In genomic region chr11:95830411-95831275, GRCm38 (mm10) we compare ENCODE assay signal across 8 mouse cellular contexts. TPM values are rescaled to one million over a fixed set of nuclear protein-coding genes. Genes with fewer than 3 reads are reported as not detected.
DNase-seq lines count a peak whose midpoint lies in the region; ATAC-seq and TF ChIP-seq lines count a peak whose summit lies in the region.

No protein-coding gene starts in this region.

- H3K36me3 ChIP-seq in ES-Bruce4 (ENCODE audit: control insufficient read depth, insufficient read depth, low read length, poor library complexity, severe bottlenecking), result no peaks in the 10 kb centered on the region
- H3K36me3 ChIP-seq in heart, embryonic 13.5 days, result no peaks in the 10 kb centered on the region
- H3K36me3 ChIP-seq in liver, embryonic 11.5 days (ENCODE audit: control insufficient read depth, insufficient read depth, low read length), result no peaks in the 10 kb centered on the region
- H3K36me3 ChIP-seq in splenic B cell, adult 2 months (ENCODE audit: control insufficient read depth, insufficient read depth, low read length, poor library complexity, severe bottlenecking), result peaks cover 12% of the 10 kb centered on the region

- H3K9me3 ChIP-seq in ES-Bruce4 (replicated peaks; ENCODE audit: control insufficient read depth, insufficient read depth, low read length, poor library complexity, severe bottlenecking), result no peaks in the 10 kb centered on the region
- no peaks in the 10 kb centered on the region for H3K9me3 ChIP-seq in heart, embryonic 13.5 days
- no peaks in the 10 kb centered on the region for H3K9me3 ChIP-seq in liver, embryonic 11.5 days (ENCODE audit: control insufficient read depth, low read length)

- no peak for TF ChIP-seq EP300 in ES-Bruce4 (IDR thresholded peaks at IDR 0.05; ENCODE audit: insufficient read depth, low read depth, low read length)

- TF ChIP-seq CTCF in ES-Bruce4 (IDR thresholded peaks at IDR 0.05; ENCODE audit: low read depth, low read length), result no peak

- peak overlapping the region; percentile 50 for H3K4me3 ChIP-seq in ES-Bruce4 (ENCODE audit: low read depth, low read length)
- H3K4me3 ChIP-seq in heart, embryonic 13.5 days, result peak overlapping the region; percentile 44
- H3K4me3 ChIP-seq in liver, embryonic 11.5 days (ENCODE audit: low read depth, low read length), result peak overlapping the region; percentile 39

- ATAC-seq in heart, embryonic 13.5 days (ENCODE audit: extremely low read depth, insufficient number of reproducible peaks, low FRiP score, low TSS enrichment), result no peak
- ATAC-seq in liver, embryonic 11.5 days (replicated peaks; ENCODE audit: low FRiP score), result no peak

- no peak overlapping the region for H3K27ac ChIP-seq in ES-Bruce4 (ENCODE audit: insufficient read depth, low read length)
- no peak overlapping the region for H3K27ac ChIP-seq in heart, embryonic 13.5 days (replicated peaks)
- no peak overlapping the region for H3K27ac ChIP-seq in liver, embryonic 11.5 days (ENCODE audit: low read depth, low read length)

- H3K27me3 ChIP-seq in ES-Bruce4 (ENCODE audit: control insufficient read depth, insufficient read depth, low read length, poor library complexity, severe bottlenecking), result peaks cover 1% of the 10 kb centered on the region; the same call in 1 of the 2 replicates
- H3K27me3 ChIP-seq in heart, embryonic 13.5 days (replicated peaks), result peaks cover 86% of the 10 kb centered on the region
- H3K27me3 ChIP-seq in liver, embryonic 11.5 days (replicated peaks; ENCODE audit: control insufficient read depth, insufficient read depth, low read length), result peaks cover 65% of the 10 kb centered on the region
- no peaks in the 10 kb centered on the region for H3K27me3 ChIP-seq in splenic B cell, adult 2 months (ENCODE audit: control insufficient read depth, insufficient read depth, low read length, poor library complexity, severe bottlenecking)

- WGBS in heart, embryonic 13.5 days, result 9% methylated on average over 80 of the region's 80 CpGs
- WGBS in liver, embryonic 11.5 days, result 4% methylated on average over 80 of the region's 80 CpGs

- DNase-seq in embryo, embryonic 11 days, result peak; percentile 28
- no peak for DNase-seq in embryo, embryonic 9.5 days (ENCODE audit: extremely low spot score)
- DNase-seq in liver, embryonic 11.5 days (ENCODE audit: low spot score), result peak; percentile 56
- DNase-seq in splenic B cell, adult 2 months (ENCODE audit: low read depth, low spot score), result peak; percentile 57
- no peak for DNase-seq in cerebellum, postnatal 25 days
- no peak for DNase-seq in ovary, postnatal 36 days (ENCODE audit: low spot score)

- peak overlapping the region; percentile 65 for H3K4me2 ChIP-seq in heart, embryonic 13.5 days
- peak overlapping the region; percentile 63 for H3K4me2 ChIP-seq in liver, embryonic 11.5 days

- no peak for TF ChIP-seq POLR2A in ES-Bruce4 (IDR thresholded peaks at IDR 0.05; ENCODE audit: insufficient read depth, low read length)

- peaks cover 5% of the 10 kb centered on the region for H3K4me1 ChIP-seq in ES-Bruce4 (ENCODE audit: control insufficient read depth, insufficient read depth, low read length)
- peaks cover 58% of the 10 kb centered on the region for H3K4me1 ChIP-seq in heart, embryonic 13.5 days
- peaks cover 48% of the 10 kb centered on the region for H3K4me1 ChIP-seq in liver, embryonic 11.5 days (replicated peaks; ENCODE audit: control insufficient read depth, insufficient read depth, low read length)

- peak overlapping the region; percentile 11; the same call in 1 of the 2 replicates for H3K9ac ChIP-seq in ES-Bruce4 (ENCODE audit: low read depth, poor library complexity, severe bottlenecking)
- H3K9ac ChIP-seq in heart, embryonic 13.5 days, result peak overlapping the region; percentile 8
- peak overlapping the region; percentile 3; the same call in 1 of the 2 replicates for H3K9ac ChIP-seq in liver, embryonic 11.5 days (ENCODE audit: low read depth, low read length)

RNA-seq across cellular contexts. Expression of gene Phospho1, which starts 6.3 kb away (rescaled TPM):
- polyA plus RNA-seq in ES-Bruce4 (2011; ENCODE audit: insufficient read depth, insufficient read length, low read depth, missing spikeins), result 5.8 and 6.5 TPM in 2 replicates
- 1.8 and 2.2 TPM in 2 replicates for polyA plus RNA-seq in heart, embryonic 13.5 days (2015; fragmentation: Nextera tagmentation; extraction: Ambion mirVana)
- 0.48 and 0.74 TPM in 2 replicates for polyA plus RNA-seq in liver, embryonic 11.5 days (2014; fragmentation: Nextera tagmentation; extraction: Ambion mirVana)

RNA-seq across cellular contexts. Expression of gene Gngt2, which starts 6.4 kb away (rescaled TPM):
- polyA plus RNA-seq in ES-Bruce4 (2011; ENCODE audit: insufficient read depth, insufficient read length, low read depth, missing spikeins), result 7.9 and 9.4 TPM in 2 replicates
- polyA plus RNA-seq in heart, embryonic 13.5 days (2015; fragmentation: Nextera tagmentation; extraction: Ambion mirVana), result 36.6 and 41.4 TPM in 2 replicates
- polyA plus RNA-seq in liver, embryonic 11.5 days (2014; fragmentation: Nextera tagmentation; extraction: Ambion mirVana), result 19.5 and 22.3 TPM in 2 replicates

RNA-seq across cellular contexts. Expression of gene Abi3, which starts 11.6 kb away (rescaled TPM):
- 1.1 and 1.3 TPM in 2 replicates for polyA plus RNA-seq in ES-Bruce4 (2011; ENCODE audit: insufficient read depth, insufficient read length, low read depth, missing spikeins)
- polyA plus RNA-seq in heart, embryonic 13.5 days (2015; fragmentation: Nextera tagmentation; extraction: Ambion mirVana), result 17.0 and 17.3 TPM in 2 replicates
- polyA plus RNA-seq in liver, embryonic 11.5 days (2014; fragmentation: Nextera tagmentation; extraction: Ambion mirVana), result 6.4 and 7.9 TPM in 2 replicates

Comparison
In these comparisons a context has a peak if more than half of its experiments do, and no peak if none do; other contexts are left out.
1. DNase-seq: peak in embryo, embryonic 11 days (single experiment), liver, embryonic 11.5 days (single experiment) and splenic B cell, adult 2 months (single experiment); none in embryo, embryonic 9.5 days (single experiment), cerebellum, postnatal 25 days (0 of 2) and ovary, postnatal 36 days (single experiment).
2. Peak in every context shown above with its lines, with median percentiles within 50 percentile points of each other: H3K4me3 ChIP-seq and H3K9ac ChIP-seq.